ENCODE assay signal across 1 mouse cellular context in the genomic region with DNA sequence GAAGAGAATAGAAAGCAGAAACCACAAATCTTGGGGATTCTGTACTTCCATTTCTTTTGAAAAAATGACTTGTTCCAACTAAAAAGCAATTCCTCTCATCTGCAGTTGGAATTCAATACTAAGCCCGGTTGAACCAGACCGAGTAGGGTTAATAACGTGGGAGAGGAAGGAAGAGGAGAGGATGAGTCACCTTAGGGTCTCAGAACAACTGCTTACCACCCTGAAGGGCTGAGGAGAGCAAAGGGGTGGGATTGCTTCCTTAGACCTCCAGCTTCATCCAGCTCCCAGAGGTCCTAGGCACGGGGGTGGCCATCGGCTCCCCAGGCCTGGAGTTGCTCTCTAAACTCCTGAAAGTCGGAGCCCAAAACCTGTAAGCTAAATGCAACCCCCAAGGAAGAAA.
TF ChIP-seq lines count a peak whose summit lies in the region.

No protein-coding gene starts in this region.

TF ChIP-seq in MEL, 35 proteins besides CTCF, POLR2A, EP300 and RAD21:
- TF ChIP-seq POLR2AphosphoS5 (IDR thresholded peaks at IDR 0.05; ENCODE audit: borderline replicate concordance, low read depth, low read length): no peak
- TF ChIP-seq JUND (IDR thresholded peaks at IDR 0.05; ENCODE audit: low read depth, low read length): 0 out of 2 replicates have a peak, but pooled peaks have one; percentile 28
